Mouse (Mus musculus): ENCODE results near the gene Il1f8. TPM values are rescaled to one million over a fixed set of nuclear protein-coding genes. Genes with fewer than 3 reads are reported as not detected.
"Not testable (repeated sequence)": the region's sequence is repeated elsewhere in the genome, so short reads cannot be mapped to it uniquely, and the experiment has no call there.

Gene Il1f8
- not detected in 2 replicates for polyA plus RNA-seq (2012; ENCODE audit: insufficient read depth, insufficient read length, missing spikeins)

DNA sequence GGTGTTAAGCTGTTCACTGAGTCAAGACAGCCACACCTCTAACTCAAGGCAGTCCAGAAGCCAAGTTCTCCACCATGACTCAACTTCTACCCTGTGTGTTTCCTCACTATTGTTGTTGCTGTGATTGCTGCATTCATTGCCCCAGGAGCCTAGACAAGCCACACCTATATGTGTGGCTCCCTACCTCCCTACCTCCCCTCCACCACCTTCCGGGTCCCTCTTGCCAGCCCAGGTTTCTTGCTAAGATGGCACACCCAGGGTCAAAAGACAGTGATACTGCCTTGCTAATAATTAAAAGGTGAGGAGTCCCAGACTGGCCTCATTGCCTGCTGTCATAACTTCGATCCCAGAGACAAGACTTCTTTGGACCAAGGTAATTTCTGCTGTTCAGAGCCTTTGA, at the start of gene Il1f8:
TSS of gene Il1f8 (plus strand) at position 301 of the 400 bp plus-strand sequence.
- Histone ChIP-seq H3K27ac (replicated peaks; ENCODE audit: low read depth, low read length) (no peak within 1 kb of the TSS), H3K4me3 (ENCODE audit: insufficient read depth, low read depth, low read length) (no peak within 1 kb of the TSS), H3K4me1 (ENCODE audit: control insufficient read depth, insufficient read depth, insufficient read length, low read length) (no peaks in the 10 kb centered on the region)

DNA sequence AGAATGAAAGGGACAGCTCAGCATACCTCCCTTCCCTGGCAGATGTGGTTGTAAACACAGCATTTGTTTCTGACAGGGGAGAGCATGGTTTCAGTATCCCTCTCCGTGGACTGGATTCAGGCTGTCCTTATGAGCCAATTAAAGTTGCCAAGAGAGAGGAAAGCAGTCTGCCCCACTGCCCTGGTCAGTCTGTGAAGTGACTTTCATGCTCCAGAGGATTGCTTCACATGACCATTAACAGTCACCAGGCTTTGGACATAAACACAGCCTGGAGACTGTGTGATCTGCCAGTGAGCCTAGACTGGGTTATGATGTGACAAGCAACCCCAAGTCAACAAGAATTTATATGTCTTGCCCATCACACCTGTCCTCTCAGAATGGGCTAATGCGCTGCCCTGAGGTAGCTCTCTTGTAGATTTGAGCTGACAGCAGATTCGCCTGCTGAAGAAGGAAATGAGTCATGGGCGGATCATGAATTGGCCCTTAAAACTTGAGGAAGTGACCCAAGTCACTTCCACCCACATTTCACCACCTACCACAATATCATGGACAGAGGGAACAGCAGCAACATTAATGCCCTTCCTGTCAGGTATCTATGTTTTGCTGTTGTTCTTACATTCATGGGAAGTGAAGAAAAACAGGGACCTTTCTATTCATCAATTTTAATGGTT, 49.2 kb upstream of the Il1f8 start:
- Histone ChIP-seq H3K4me1 (ENCODE audit: control insufficient read depth, insufficient read depth, insufficient read length, low read length) (no peaks in the 10 kb centered on the region), H3K4me3 (ENCODE audit: insufficient read depth, low read depth, low read length) (no peak overlapping the region), H3K27ac (replicated peaks; ENCODE audit: low read depth, low read length) (no peak overlapping the region)

DNA sequence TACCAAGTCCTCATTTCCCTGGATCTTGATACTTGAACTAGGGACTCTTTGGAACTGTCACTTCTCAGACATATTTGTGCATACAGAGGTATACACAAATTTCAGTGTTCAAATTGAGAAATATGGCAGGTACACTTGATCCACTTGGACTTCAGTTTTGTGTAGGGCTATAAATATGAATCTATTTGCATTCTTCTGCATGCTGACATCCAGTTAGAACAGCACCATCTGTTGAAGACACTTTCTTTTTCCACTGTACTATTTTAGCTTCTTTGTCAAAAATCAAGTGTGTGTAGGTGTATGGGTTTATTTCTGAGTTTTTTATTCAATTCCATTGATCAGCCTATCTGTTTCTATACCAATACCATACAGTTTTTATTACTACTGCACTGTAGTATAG, 43.9 kb upstream of the Il1f8 start:
- no peaks in the 10 kb centered on the region for H3K4me1 ChIP-seq (ENCODE audit: control insufficient read depth, insufficient read depth, insufficient read length, low read length)
- H3K4me3 ChIP-seq (ENCODE audit: insufficient read depth, low read depth, low read length), result no peak overlapping the region
- H3K27ac ChIP-seq (replicated peaks; ENCODE audit: low read depth, low read length), result no peak overlapping the region

DNA sequence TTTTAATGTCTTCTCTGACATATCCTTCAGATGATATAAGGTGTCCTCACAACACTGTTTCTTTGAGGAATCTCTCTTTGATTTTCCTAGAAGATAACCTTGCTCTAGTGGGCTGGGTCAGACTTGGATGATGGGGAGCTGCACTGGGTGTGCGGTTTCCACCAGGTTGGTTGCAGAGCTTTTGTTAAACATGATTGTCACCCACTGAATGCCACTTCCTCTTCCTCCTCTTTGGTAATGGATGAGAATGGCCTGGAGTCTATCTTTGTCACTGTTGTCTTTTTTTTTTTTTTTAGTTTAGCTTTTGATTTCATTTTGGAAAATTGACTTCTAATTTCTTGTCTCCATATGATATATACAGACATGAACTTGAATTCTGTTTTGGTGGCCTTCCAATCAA, 18.6 kb upstream of the Il1f8 start:
- H3K4me3 ChIP-seq (ENCODE audit: insufficient read depth, low read depth, low read length), result no peak overlapping the region
- no peak overlapping the region for H3K27ac ChIP-seq (replicated peaks; ENCODE audit: low read depth, low read length)
- no peaks in the 10 kb centered on the region for H3K4me1 ChIP-seq (ENCODE audit: control insufficient read depth, insufficient read depth, insufficient read length, low read length)

DNA sequence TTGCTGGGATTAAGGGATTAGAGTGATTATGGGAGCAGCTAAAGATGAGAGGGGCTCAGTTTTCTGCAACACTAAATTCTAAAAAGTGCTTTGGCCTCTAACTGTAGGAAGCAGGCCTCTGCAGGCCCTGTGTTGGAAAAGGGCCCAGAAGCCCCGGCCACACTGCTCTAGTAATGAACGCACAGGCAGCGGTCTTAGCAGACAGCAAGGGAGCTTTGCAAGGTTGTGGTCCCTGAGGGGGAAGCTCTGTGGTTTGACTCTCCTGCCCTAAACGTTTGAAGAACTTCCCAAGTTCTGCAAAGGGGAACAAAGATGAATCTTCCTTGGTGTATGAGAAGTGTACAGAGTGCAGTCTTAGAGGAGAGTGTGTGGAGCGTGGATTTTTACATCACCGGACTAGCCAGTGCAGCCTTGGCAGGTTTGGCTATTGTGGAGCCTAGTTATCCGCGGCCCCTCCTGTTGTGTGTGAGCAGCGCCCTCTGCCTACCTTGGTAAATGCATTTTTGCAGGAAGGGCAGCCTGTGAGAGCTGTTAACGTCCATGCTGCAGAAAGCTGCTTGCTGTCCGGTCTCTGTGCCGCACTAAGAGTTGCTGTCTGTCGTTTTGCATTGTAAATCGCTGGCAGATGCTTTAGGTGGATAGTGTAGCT, 28.8 kb downstream of the Il1f8 start:
- peak overlapping the region; percentile 35; the same call in 1 of the 2 replicates for H3K4me3 ChIP-seq (ENCODE audit: insufficient read depth, low read depth, low read length)
- not testable (repeated sequence) for H3K27ac ChIP-seq (replicated peaks; ENCODE audit: low read depth, low read length); H3K4me1 ChIP-seq (ENCODE audit: control insufficient read depth, insufficient read depth, insufficient read length, low read length)

DNA sequence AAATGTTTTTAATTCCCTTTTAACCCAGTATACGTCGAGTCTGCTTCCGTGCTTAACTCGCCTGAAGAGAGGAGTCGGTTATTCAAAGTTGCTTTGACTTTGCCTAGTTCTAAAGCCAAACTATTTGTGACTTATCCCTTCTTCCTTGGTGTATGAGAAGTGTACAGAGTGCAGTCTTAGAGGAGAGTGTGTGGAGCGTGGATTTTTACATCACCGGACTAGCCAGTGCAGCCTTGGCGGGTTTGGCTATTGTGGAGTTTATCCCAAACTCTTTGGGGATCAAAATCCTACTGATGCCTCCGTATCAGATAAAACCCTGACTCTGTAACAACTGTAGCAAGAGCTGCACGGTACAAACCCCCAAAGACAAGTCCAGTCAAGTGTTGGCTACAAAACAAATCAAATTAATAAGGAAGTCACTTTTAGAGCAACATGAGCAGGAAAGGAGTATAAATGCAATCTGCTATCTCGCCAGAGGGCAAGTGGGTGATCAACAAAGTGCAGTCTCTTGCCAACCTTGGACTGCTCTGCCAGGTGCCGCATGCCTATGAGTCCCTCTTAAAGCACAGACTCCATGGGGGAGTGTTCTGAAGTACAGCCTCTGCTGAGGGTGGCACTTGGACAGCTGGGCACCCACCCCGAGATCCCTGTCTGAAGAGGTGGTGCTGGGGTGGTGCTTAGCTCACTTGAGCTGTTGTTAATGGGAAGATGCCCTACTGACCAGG, 29.6 kb downstream of the Il1f8 start:
- H3K4me3 ChIP-seq (ENCODE audit: insufficient read depth, low read depth, low read length), result peak overlapping the region; percentile 35; the same call in 1 of the 2 replicates
- H3K27ac ChIP-seq (replicated peaks; ENCODE audit: low read depth, low read length); H3K4me1 ChIP-seq (ENCODE audit: control insufficient read depth, insufficient read depth, insufficient read length, low read length): not testable (repeated sequence)

DNA sequence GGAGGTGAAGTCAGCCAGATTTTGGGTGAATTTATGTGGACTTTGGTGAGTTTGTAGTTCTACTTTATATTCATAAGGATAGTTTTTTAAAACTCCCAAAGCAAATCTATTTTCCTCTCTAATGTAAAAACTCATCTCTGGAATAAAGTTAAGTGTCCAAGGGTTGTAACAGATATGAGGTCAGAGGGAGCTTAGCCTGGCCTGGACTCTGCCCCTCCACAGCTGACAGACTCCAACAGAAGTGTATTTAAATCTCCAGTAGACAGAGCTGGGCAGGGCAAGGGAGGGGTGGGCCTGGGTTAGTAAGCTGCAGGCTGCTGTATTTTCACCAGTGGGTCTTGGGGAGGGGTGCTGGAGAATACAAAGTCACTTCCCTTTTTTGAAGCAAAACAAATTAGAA, 31.1 kb downstream of the Il1f8 start:
- H3K27ac ChIP-seq (replicated peaks; ENCODE audit: low read depth, low read length); H3K4me1 ChIP-seq (ENCODE audit: control insufficient read depth, insufficient read depth, insufficient read length, low read length); H3K4me3 ChIP-seq (ENCODE audit: insufficient read depth, low read depth, low read length): not testable (repeated sequence)

DNA sequence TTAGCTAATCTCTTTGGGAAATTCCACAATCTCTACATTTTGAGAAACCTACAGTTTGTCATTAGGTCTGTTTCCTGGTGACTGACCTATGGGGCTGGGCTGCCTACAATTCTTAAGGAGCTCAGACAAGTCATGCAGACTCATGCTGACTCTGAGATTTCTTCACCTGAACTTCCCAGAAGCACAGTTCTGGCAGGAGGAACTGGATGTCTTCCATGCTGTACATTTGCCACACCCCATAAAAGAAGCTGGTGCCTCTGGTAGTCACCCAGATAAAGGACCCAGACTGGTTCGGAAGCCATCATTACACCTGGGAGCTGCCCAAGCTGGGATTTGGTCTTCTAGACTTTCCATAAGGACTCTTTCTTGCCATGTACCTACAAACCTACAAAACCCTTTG, 33.2 kb downstream of the Il1f8 start, which contains the start of gene Il1f9:
TSS of gene Il1f9 (plus strand) at position 301 of the 400 bp plus-strand sequence.
- Histone ChIP-seq H3K27ac (replicated peaks; ENCODE audit: low read depth, low read length) (no peak within 1 kb of the TSS), H3K4me1 (ENCODE audit: control insufficient read depth, insufficient read depth, insufficient read length, low read length) (no peaks in the 10 kb centered on the region), H3K4me3 (ENCODE audit: insufficient read depth, low read depth, low read length) (no peak within 1 kb of the TSS)

DNA sequence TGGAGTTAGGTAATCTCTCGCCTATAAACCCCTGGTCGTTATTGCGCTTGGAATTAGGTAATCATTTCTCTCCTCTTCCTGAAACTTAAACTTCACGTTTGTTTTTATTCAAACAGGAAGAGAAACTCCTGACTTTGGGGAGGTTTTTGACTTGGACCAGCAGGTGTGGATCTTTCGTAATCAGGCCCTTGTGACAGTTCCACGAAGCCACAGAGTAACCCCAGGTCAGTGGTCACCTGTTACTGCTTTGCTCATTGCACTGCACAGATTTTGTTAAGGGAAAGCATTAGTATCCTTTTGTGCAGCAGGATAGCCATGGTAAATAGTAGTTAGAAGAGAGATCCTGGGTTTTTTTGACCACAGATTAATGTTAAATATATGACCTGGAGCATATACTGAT, 34.6 kb downstream of the Il1f8 start:
- Histone ChIP-seq H3K4me3 (ENCODE audit: insufficient read depth, low read depth, low read length) (no peak overlapping the region), H3K27ac (replicated peaks; ENCODE audit: low read depth, low read length) (no peak overlapping the region), H3K4me1 (ENCODE audit: control insufficient read depth, insufficient read depth, insufficient read length, low read length) (no peaks in the 10 kb centered on the region)

DNA sequence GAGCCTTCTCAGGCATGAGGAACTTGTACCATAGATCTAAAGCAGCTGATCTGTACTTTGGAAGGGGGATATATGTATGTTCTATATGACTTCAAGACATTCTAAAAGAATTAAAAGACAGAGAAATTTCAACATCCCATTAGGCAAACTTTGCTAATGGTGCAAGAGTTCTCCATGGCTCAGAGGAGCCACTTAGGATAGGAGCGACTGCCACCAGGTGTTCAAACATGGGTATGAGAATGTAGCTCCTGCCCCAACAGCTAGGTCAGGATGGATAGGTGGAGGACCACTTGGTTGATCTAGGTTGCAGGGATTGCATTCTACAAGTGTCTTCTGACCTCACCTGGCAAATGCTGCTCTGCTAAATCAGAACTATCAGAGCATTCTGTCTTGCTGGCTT, 35.2 kb downstream of the Il1f8 start:
- Histone ChIP-seq H3K4me1 (ENCODE audit: control insufficient read depth, insufficient read depth, insufficient read length, low read length) (no peaks in the 10 kb centered on the region), H3K4me3 (ENCODE audit: insufficient read depth, low read depth, low read length) (no peak overlapping the region), H3K27ac (replicated peaks; ENCODE audit: low read depth, low read length) (no peak overlapping the region)

Other genes with a start within 250 kb of the Il1f8 start
- 44.7 and 50.9 TPM in 2 replicates for gene Hnmt, start 103.8 kb upstream of the Il1f8 start, polyA plus RNA-seq (2012; ENCODE audit: insufficient read depth, insufficient read length, missing spikeins)
- gene Tbpl2, start 56.6 kb upstream of the Il1f8 start, polyA plus RNA-seq (2012; ENCODE audit: insufficient read depth, insufficient read length, missing spikeins), result not detected in 2 replicates
- not detected in 2 replicates for gene Il1f9, start 33.3 kb downstream of the Il1f8 start, polyA plus RNA-seq (2012; ENCODE audit: insufficient read depth, insufficient read length, missing spikeins)
- gene Il1f6, start 62.3 kb downstream of the Il1f8 start, polyA plus RNA-seq (2012; ENCODE audit: insufficient read depth, insufficient read length, missing spikeins), result not detected in 2 replicates
- not detected in 2 replicates for gene Il1f5, start 123.8 kb downstream of the Il1f8 start, polyA plus RNA-seq (2012; ENCODE audit: insufficient read depth, insufficient read length, missing spikeins)
- not detected in 2 replicates for gene Il1f10, start 138.0 kb downstream of the Il1f8 start, polyA plus RNA-seq (2012; ENCODE audit: insufficient read depth, insufficient read length, missing spikeins)
- 1.1 and 2.0 TPM in 2 replicates for gene Il1rn, start 183.7 kb downstream of the Il1f8 start, polyA plus RNA-seq (2012; ENCODE audit: insufficient read depth, insufficient read length, missing spikeins)
- gene Psd4, start 214.4 kb downstream of the Il1f8 start, polyA plus RNA-seq (2012; ENCODE audit: insufficient read depth, insufficient read length, missing spikeins), result 0.54 and 1.2 TPM in 2 replicates